Mouse (Mus musculus) urinary bladder, postnatal 36 days (tissue): ENCODE results near the gene Polr2l.
A peak's percentile ranks its signal among the peaks of the same experiment; 100 is the strongest.

Experiments used
- DNase-seq, 2 experiments: peaks; one replicate each; pipeline ENCODE4 v3.0.0; 2022; ENCODE audit warnings: low spot score in 2 of 2, mixed read lengths in 1 of 2

Gene Polr2l

GRCm38 (mm10) chr7:141432741-141433516 is 42.0 kb downstream of the Polr2l start:
- peak in 1 of 2 experiments; percentile 83 for DNase-seq

- no peak for DNase-seq
Observed at GRCm38 (mm10) chr7:141432186-141432611, 42.7 kb downstream of the Polr2l start.

GRCm38 (mm10) chr7:141431434-141432185 is 43.3 kb downstream of the Polr2l start:
- DNase-seq, result no peak

- no peak for DNase-seq
Observed at GRCm38 (mm10) chr7:141430585-141431240, 44.2 kb downstream of the Polr2l start.

GRCm38 (mm10) chr7:141429840-141430584 is 44.9 kb downstream of the Polr2l start:
- no peak for DNase-seq

GRCm38 (mm10) chr7:141429310-141429709 is 45.6 kb downstream of the Polr2l start, which contains the start of gene Cend1:
Gene Cend1, minus strand, starts transcription at chr7:141429491.
- DNase-seq, result no peak

- DNase-seq, result no peak
Observed at GRCm38 (mm10) chr7:141428701-141429100, 46.2 kb downstream of the Polr2l start.

GRCm38 (mm10) chr7:141426948-141427730 is 47.8 kb downstream of the Polr2l start:
- no peak for DNase-seq

GRCm38 (mm10) chr7:141423811-141424210 is 51.1 kb downstream of the Polr2l start:
- no peak for DNase-seq
